24 mouse cellular contexts compared by ENCODE assay signal in the genomic region with DNA sequence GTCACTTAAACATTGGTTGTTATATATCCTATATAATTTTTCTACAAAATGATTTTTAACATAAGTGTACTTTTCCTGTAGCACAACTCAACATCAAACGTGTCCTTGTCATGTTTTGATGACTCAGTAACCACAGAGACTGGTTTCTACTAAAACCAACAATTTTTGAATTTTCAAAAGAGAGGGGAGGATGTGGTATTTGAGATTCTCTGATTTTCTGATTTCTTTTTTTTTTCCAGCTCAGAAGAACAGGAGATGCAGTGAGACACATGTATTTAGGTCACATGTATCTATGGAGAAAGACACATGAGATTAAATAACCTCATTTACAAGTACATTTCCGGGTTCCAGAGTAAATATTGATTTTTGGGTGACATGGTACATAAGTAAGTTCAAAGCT. TPM values are rescaled to one million over a fixed set of nuclear protein-coding genes. Genes with fewer than 3 reads are reported as not detected.
A peak's percentile ranks its signal among the peaks of the same experiment; 100 is the strongest.
DNase-seq lines count a peak whose midpoint lies in the region; ATAC-seq lines count a peak whose summit lies in the region.
"Had no signal": no experiment of that assay in that cellular context is flagged by ENCODE, and none has a peak within 500 bp of the region (broad histone marks: within the 10 kb centered on the region; RNA-seq: fewer than 3 reads in every experiment).

No protein-coding gene starts in this region.

- H3K9me3 ChIP-seq in forebrain, embryonic 10.5 days, result no peaks in the 10 kb centered on the region
- H3K9me3 ChIP-seq in midbrain, embryonic 15.5 days, result no peaks in the 10 kb centered on the region
- no peaks in the 10 kb centered on the region for H3K9me3 ChIP-seq in heart, embryonic 10.5 days
- H3K9me3 ChIP-seq: embryonic facial prominence, embryonic 12.5 days; embryonic facial prominence, embryonic 15.5 days; forebrain, embryonic 12.5 days; forebrain, embryonic 15.5 days; hindbrain, embryonic 12.5 days; hindbrain, embryonic 15.5 days had no signal

- no peaks in the 10 kb centered on the region for H3K36me3 ChIP-seq in forebrain, embryonic 10.5 days (replicated peaks)
- H3K36me3 ChIP-seq in midbrain, embryonic 15.5 days (replicated peaks), result no peaks in the 10 kb centered on the region
- H3K36me3 ChIP-seq in heart, embryonic 10.5 days, result no peaks in the 10 kb centered on the region
- H3K36me3 ChIP-seq: embryonic facial prominence, embryonic 12.5 days; embryonic facial prominence, embryonic 15.5 days; forebrain, embryonic 12.5 days; forebrain, embryonic 15.5 days; hindbrain, embryonic 12.5 days; hindbrain, embryonic 15.5 days had no signal

- H3K9ac ChIP-seq in midbrain, embryonic 15.5 days, result no peak overlapping the region
- H3K9ac ChIP-seq: embryonic facial prominence, embryonic 12.5 days; embryonic facial prominence, embryonic 15.5 days; forebrain, embryonic 12.5 days; forebrain, embryonic 15.5 days; hindbrain, embryonic 12.5 days; hindbrain, embryonic 15.5 days had no signal

- H3K27ac ChIP-seq in forebrain, embryonic 10.5 days, result no peak overlapping the region
- no peak overlapping the region for H3K27ac ChIP-seq in midbrain, embryonic 15.5 days
- H3K27ac ChIP-seq in heart, embryonic 10.5 days, result no peak overlapping the region
- H3K27ac ChIP-seq: embryonic facial prominence, embryonic 12.5 days; embryonic facial prominence, embryonic 15.5 days; forebrain, embryonic 12.5 days; forebrain, embryonic 15.5 days; heart, adult 2 months; hindbrain, embryonic 12.5 days; hindbrain, embryonic 15.5 days had no signal

- H3K27me3 ChIP-seq in forebrain, embryonic 10.5 days (ENCODE audit: poor library complexity, severe bottlenecking), result no peaks in the 10 kb centered on the region
- H3K27me3 ChIP-seq in midbrain, embryonic 15.5 days (replicated peaks), result no peaks in the 10 kb centered on the region
- no peaks in the 10 kb centered on the region for H3K27me3 ChIP-seq in heart, embryonic 10.5 days (ENCODE audit: insufficient read depth, poor library complexity, severe bottlenecking)
- H3K27me3 ChIP-seq: embryonic facial prominence, embryonic 12.5 days; embryonic facial prominence, embryonic 15.5 days; forebrain, embryonic 12.5 days; forebrain, embryonic 15.5 days; hindbrain, embryonic 12.5 days; hindbrain, embryonic 15.5 days had no signal

- no peak overlapping the region for H3K4me3 ChIP-seq in forebrain, embryonic 10.5 days
- no peak overlapping the region for H3K4me3 ChIP-seq in midbrain, embryonic 15.5 days
- H3K4me3 ChIP-seq in heart, embryonic 10.5 days, result no peak overlapping the region
- H3K4me3 ChIP-seq: embryonic facial prominence, embryonic 12.5 days; embryonic facial prominence, embryonic 15.5 days; forebrain, embryonic 12.5 days; forebrain, embryonic 15.5 days; heart, adult 2 months; hindbrain, embryonic 12.5 days; hindbrain, embryonic 15.5 days had no signal

- ATAC-seq in CD4-positive, CD25-positive, alpha-beta regulatory T cell, adult 4 months, result peak; percentile 76
- ATAC-seq in midbrain, embryonic 15.5 days (replicated peaks), result no peak
- ATAC-seq: forebrain, embryonic 15.5 days; intestine, postnatal 0 days had no signal

- 66% methylated on average over 2 of the region's 2 CpGs for WGBS in forebrain, embryonic 10.5 days
- WGBS in midbrain, embryonic 15.5 days, result 48% methylated on average over 2 of the region's 2 CpGs
- WGBS in heart, embryonic 10.5 days, result 54% methylated on average over 2 of the region's 2 CpGs

- no peak overlapping the region for H3K4me2 ChIP-seq in midbrain, embryonic 15.5 days
- H3K4me2 ChIP-seq: embryonic facial prominence, embryonic 12.5 days; embryonic facial prominence, embryonic 15.5 days; forebrain, embryonic 12.5 days; forebrain, embryonic 15.5 days; heart, embryonic 11.5 days; hindbrain, embryonic 12.5 days; hindbrain, embryonic 15.5 days had no signal

- peak; percentile 35 for DNase-seq in thymus, postnatal 0 days (ENCODE audit: low spot score)
- DNase-seq in thymus, postnatal 10 days (ENCODE audit: low spot score in 2 of 2), result no peak
- DNase-seq in induced T-regulatory cell, adult 2 months (ENCODE audit: low read depth), result peak; percentile 71
- DNase-seq in forebrain, embryonic 10.5 days (ENCODE audit: extremely low spot score, low spot score), result no peak
- DNase-seq in gastrocnemius, postnatal 25 days, result no peak
- DNase-seq in heart, embryonic 10.5 days (ENCODE audit: low spot score), result no peak
- DNase-seq: adrenal gland, adult 2 months; adrenal gland, postnatal 14 days; cerebellum, adult 18-20 months; cerebellum, adult 9-10 months; cerebellum, postnatal 14 days; gastrocnemius, postnatal 36 days; heart, adult 2 months; kidney, adult 2 months had no signal

- no peaks in the 10 kb centered on the region for H3K4me1 ChIP-seq in forebrain, embryonic 10.5 days
- H3K4me1 ChIP-seq in midbrain, embryonic 15.5 days, result no peaks in the 10 kb centered on the region
- no peaks in the 10 kb centered on the region for H3K4me1 ChIP-seq in heart, embryonic 10.5 days
- H3K4me1 ChIP-seq: embryonic facial prominence, embryonic 12.5 days; embryonic facial prominence, embryonic 15.5 days; forebrain, embryonic 12.5 days; forebrain, embryonic 15.5 days; hindbrain, embryonic 12.5 days; hindbrain, embryonic 15.5 days had no signal

RNA-seq across cellular contexts. Expression of a gene that starts 37.4 kb away (rescaled TPM):
- polyA plus RNA-seq in thymus, postnatal 0 days (2015; fragmentation: Nextera tagmentation; extraction: Ambion mirVana), result 5.1 and 5.3 TPM in 2 replicates
- polyA plus RNA-seq in CD4-positive, CD25-positive, alpha-beta regulatory T cell, adult 4 months (2017; shearing (Covaris generic)), result 1 to 10 TPM; 3.0 to 3.4 TPM
- polyA plus RNA-seq in forebrain, embryonic 10.5 days (2016; fragmentation: Nextera tagmentation; extraction: Ambion mirVana), result 6.0 and 6.9 TPM in 2 replicates
- 10.7 and 10.9 TPM in 2 replicates for polyA plus RNA-seq in midbrain, embryonic 15.5 days (2015; fragmentation: Nextera tagmentation; extraction: Ambion mirVana)
- 1 to 10 TPM; 7.9 to 9.1 TPM for total RNA-seq in gastrocnemius, postnatal 25 days (2021)
- polyA plus RNA-seq in heart, embryonic 10.5 days (2016; fragmentation: Nextera tagmentation; extraction: Ambion mirVana), result 6.6 and 7.1 TPM in 2 replicates

Comparison
In these comparisons a context has a peak if more than half of its experiments do, and no peak if none do; other contexts are left out.
1. DNase-seq: peak in thymus, postnatal 0 days (single experiment) and induced T-regulatory cell, adult 2 months (single experiment); none in thymus, postnatal 10 days (0 of 2), forebrain, embryonic 10.5 days (single experiment), gastrocnemius, postnatal 25 days (single experiment) and heart, embryonic 10.5 days (single experiment).